Mouse (Mus musculus): ENCODE measurements around the gene Tstd2. TPM values are rescaled to one million over a fixed set of nuclear protein-coding genes. Genes with fewer than 3 reads are reported as not detected.

Gene Tstd2
- polyA plus RNA-seq, 1 experiment from 2014 or later, result 32.7 TPM

GRCm38 (mm10) chr4:46064961-46065360 is 73.5 kb downstream of the Tstd2 start:
- H3K4me1 ChIP-seq (ENCODE audit: control insufficient read depth, insufficient read depth, low read length), result no peaks in the 10 kb centered on the region
- no peaks in the 10 kb centered on the region for H3K36me3 ChIP-seq (ENCODE audit: control insufficient read depth, insufficient read depth, low read length)
- H3K4me3 ChIP-seq (replicated peaks; ENCODE audit: low read length), result no peak overlapping the region
- no peak for ATAC-seq (ENCODE audit: insufficient read depth, low FRiP score)
- H3K4me2 ChIP-seq (ENCODE audit: low read depth, low read length), result no peak overlapping the region
- no peaks in the 10 kb centered on the region for H3K9me3 ChIP-seq (replicated peaks; ENCODE audit: control insufficient read depth, low read length)
- no peaks in the 10 kb centered on the region for H3K27me3 ChIP-seq (ENCODE audit: control insufficient read depth, insufficient read depth, low read length)
- H3K27ac ChIP-seq (ENCODE audit: low read length), result no peak overlapping the region
- no peak overlapping the region for H3K9ac ChIP-seq (ENCODE audit: low read length)
- 66% methylated on average over 3 of the region's 3 CpGs for WGBS

Other genes starting within 250 kb of the Tstd2 start
- 0.22 and 0.28 TPM in 2 replicates for gene Ccdc180, start 248.4 kb downstream of the Tstd2 start, polyA plus RNA-seq (2015; fragmentation: Nextera tagmentation; extraction: Ambion mirVana)
- gene Tdrd7, start 173.4 kb downstream of the Tstd2 start, polyA plus RNA-seq (2015; fragmentation: Nextera tagmentation; extraction: Ambion mirVana), result 22.6 and 24.5 TPM in 2 replicates
- 5.5 and 16.2 TPM in 2 replicates for gene Tmod1, start 99.8 kb downstream of the Tstd2 start, polyA plus RNA-seq (2015; fragmentation: Nextera tagmentation; extraction: Ambion mirVana)
- gene Ncbp1, start 81 bp downstream of the Tstd2 start, polyA plus RNA-seq (2015; fragmentation: Nextera tagmentation; extraction: Ambion mirVana), result 59.8 and 61.1 TPM in 2 replicates
- gene Xpa, start 57.6 kb upstream of the Tstd2 start, polyA plus RNA-seq (2015; fragmentation: Nextera tagmentation; extraction: Ambion mirVana), result 18.0 and 20.8 TPM in 2 replicates
- 0.26 and 0.31 TPM in 2 replicates for gene Foxe1, start 204.9 kb upstream of the Tstd2 start, polyA plus RNA-seq (2015; fragmentation: Nextera tagmentation; extraction: Ambion mirVana)

Measured in stomach, embryonic 16.5 days (tissue).